Mouse (Mus musculus): ENCODE data around the gene Sdr42e1.

GRCm38 (mm10) chr8:117683925-117684472 is 10.5 kb upstream of the Sdr42e1 start:
- no peak for TF ChIP-seq CTCF (IDR thresholded peaks at IDR 0.05; ENCODE audit: extremely low read depth, insufficient read length, insufficient replicate concordance, low read depth, low read length)
- no peak for TF ChIP-seq POLR2A (IDR thresholded peaks at IDR 0.05; ENCODE audit: low read depth, low read length)
